Mouse (Mus musculus) thymus, adult 2 months (tissue): Measurements from ENCODE around the gene Thrb.

Source experiments
- CTCF ChIP-seq: fragments of 200-500 bp; IDR thresholded peaks from 2 replicates; pipeline ENCODE4 v1.5.1; 2012; ENCODE audit warnings: mild to moderate bottlenecking, control low read depth, low read length, moderate library complexity, borderline replicate concordance; ENCODE audit not compliant: control insufficient read depth, poor library complexity, insufficient read depth; ENCODE audit errors: extremely low read depth
- POLR2A ChIP-seq: fragments of 200-500 bp; IDR thresholded peaks from 2 replicates; pipeline ENCODE4 v1.6.1; 2012; ENCODE audit warnings: mild to moderate bottlenecking, low read length, control low read depth, moderate library complexity; ENCODE audit not compliant: control insufficient read depth, poor library complexity, insufficient read depth; ENCODE audit errors: extremely low read depth

DNA sequence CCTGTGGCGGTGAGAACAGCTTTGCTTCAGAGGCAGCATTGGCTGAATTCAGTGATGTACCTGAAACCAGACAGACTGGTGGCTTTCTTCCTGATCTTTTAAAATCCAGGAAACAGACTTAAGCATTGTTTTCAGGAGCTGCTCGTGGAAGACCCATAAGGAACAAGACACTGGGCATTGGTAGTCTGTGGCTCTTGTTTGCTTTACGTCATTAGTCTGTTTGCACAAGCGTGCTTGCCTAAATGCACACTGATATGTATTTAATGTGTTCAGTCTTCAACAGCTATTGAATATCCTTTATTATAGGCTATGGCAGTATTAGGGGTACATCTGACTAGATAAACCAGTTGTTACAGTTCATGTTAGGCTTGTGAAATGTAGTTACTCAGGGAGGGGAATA, 67.8 kb downstream of the Thrb start:
- TF ChIP-seq CTCF (no peak), POLR2A (no peak)
